Mouse (Mus musculus) left cerebral cortex, adult 18-20 months (tissue): ENCODE results near the gene Trafd1. TPM values are rescaled to one million over a fixed set of nuclear protein-coding genes. Genes with fewer than 3 reads are reported as not detected.

Source experiments
- DNase-seq, 2 experiments: peaks; one replicate each; pipeline ENCODE4 v3.0.0; 2021 to 2022; ENCODE audit warnings: low spot score in 2 of 2, mixed read lengths in 1 of 2
- total RNA-seq, 2 experiments: library from RNA; stranded (reverse); gene quantifications; 2 replicates each; pipeline ENCODE4 v1.2.3; 2021

Trafd1 gene
- total RNA-seq, 2 experiments from 2014 or later = 79.9 to 84.4 TPM

GRCm38 (mm10) chr5:121386120-121386909 is 883 bp upstream of the Trafd1 start:
- DNase-seq = peak; percentile 24 to 50

- DNase-seq = peak; percentile 43 to 59
Measured at GRCm38 (mm10) chr5:121384757-121385460, 523 bp downstream of the Trafd1 start.

- no peak for DNase-seq
Measured at GRCm38 (mm10) chr5:121383857-121384756, 1.3 kb downstream of the Trafd1 start.

DNA sequence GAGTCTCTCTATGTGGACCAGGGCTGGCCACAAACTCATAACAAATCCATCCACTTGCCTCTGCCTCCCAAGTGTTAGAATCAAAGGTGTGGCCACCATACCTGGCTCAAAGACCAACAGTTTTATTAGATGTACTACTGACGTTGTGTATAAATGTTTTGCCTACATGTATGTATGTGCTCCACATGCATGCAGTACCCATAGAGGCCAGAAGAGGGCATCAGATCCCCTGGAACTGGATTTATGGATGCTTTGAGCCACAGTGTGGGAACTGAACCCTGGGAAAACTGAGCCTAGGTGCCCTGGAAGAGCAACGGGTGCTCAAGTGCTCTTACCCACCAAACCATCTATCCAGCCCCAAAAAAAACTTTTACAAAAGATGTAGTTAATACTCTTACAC is 4.7 kb downstream of the Trafd1 start:
- DNase-seq = no peak

DNA sequence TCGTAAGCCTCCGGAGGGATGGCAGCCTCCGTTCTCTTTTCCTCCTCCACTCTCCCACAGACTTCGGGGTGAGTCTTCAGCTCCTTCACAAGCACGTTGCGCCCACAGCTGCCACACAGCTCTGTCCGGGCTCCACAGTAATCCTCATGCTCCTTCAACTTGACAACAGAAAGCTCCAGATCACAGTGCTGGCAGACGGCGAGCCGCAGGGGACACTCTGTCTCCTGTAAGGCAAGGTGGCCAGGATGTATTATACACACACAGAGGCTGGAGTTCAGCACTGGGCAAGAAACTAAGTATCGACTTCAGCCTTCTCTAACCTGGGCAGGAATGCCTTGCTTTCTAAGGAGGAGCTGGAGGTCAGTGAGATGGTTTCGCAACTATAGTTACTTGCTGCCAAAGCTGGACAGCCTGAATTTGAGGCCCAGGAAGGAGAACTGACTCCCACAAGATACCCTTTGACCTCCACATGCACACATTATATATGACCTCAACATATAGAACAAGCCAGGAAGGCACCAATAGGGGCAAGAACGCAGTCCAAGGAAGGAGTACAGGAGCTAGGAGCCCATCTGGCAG is 6.7 kb downstream of the Trafd1 start:
- peak; percentile 33 to 49 for DNase-seq

DNA sequence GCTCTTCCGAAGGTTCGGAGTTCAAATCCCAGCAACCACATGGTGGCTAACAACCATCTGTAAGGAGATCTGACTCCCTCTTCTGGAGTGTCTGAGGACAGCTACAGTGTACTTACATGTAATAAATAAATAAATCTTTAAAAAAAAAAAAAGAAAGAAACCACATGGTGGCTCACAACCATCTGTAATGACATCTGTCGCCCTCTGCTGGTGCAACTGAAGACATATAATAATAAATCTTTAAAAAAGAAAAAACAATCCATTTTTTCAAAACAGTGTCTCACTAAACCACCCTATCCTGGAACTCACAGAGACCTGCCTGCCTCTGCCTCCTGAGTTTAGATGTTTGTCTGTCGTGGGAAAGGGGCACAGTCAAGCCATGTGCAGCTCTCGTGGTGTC is 8.5 kb downstream of the Trafd1 start:
- peak; percentile 44 to 51 for DNase-seq

DNA sequence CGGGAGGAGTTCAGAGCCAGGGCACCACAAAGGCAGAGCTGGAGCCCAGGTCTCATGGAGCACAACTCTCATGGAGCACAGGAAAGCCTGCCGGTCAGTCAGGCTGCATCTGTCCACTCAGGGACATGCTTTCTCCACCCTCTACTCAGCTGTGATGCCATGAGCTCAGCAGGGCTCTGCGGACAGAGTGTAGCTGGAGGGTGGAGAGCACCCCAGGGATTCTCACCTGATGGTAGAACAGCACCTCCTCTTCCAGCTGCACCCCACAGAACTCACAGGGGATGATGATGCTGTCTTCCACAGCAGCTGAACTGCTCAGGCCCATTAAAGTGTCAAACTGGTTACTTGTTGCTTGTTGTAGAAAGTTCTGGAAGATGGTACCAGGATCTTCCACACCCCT is 10.6 kb downstream of the Trafd1 start:
- DNase-seq = no peak

GRCm38 (mm10) chr5:121371712-121372111 is 13.7 kb downstream of the Trafd1 start:
- DNase-seq = no peak

DNA sequence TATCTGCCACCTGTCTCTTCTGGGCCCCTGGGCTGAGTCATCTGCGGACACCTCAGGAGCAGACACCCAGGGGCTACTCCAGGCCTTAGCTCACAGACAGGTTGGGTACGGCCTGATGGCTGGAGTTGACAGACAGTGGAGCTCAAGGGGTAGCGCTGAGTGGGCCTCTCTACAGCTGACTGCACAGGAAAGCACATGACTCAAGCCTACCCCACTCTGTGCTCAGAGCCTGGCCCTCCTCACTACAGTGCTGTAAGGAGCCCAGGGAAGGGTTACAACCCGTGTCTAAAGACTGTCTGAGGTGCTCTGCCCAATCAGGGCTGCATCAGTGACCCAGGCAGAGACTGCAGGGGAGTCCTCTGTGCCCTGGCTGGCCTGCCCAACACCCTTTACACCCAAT is 18.2 kb downstream of the Trafd1 start:
- DNase-seq = no peak

DNA sequence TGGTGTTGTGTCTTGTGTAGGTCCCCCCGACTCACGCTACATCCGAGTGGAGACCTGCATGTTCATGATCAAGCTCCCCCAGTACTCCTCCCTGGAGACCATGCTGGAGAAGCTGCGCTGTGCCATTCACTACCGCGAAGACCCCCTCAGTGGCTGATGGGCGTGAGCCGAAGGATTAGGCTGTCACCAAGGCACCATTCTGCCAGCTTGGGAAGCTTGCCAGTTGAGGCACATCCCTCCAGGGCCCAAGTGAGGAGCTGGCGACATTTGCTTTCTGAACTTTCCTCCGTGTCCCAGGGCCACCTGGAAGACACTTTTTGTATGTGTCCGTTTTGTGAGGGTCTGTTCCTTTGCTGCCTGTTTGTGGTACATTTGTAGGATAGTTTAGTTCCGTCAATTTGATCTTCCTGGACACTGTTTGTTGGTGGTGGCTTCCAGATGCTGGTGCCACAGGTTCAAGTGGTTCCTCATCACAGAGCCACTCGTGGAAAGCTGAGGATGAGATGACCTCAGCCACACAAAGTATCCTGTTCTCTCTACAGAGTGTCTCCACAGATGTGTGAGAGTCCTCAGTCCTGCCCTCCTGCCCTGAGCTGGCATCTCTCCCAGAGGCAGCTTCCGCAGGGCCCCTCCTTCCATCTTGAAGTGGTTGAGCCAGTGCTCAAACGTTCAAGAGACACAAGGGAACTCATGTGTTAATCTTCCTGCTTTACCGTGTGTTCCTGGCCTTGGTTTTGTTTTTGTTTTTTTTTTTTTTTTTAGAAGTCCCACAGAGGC is 18.8 kb downstream of the Trafd1 start:
- DNase-seq = no peak

- DNase-seq = no peak
Measured at GRCm38 (mm10) chr5:121363441-121363840, 22.0 kb downstream of the Trafd1 start.

GRCm38 (mm10) chr5:121361696-121362095 is 23.7 kb downstream of the Trafd1 start:
- no peak for DNase-seq

DNA sequence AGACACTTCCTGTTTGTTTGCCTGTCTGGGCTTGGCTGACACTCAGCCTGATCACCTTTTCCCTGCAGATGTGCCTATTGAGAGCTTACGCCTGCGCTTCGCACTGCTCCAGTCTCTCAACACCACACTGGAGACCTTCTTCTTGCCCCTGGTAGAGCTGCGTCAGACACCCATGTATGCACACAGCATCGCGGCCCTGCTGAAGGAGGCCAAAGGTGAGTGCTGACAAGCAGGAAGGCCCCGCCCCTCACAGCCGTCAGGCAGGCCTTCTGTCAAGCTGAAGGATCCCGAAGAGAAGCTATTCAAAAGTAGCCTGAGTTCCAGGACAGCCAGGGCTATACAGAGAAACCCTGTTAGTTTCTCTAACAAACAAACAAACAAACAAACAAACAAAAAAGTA is 26.2 kb downstream of the Trafd1 start:
- no peak for DNase-seq

DNA sequence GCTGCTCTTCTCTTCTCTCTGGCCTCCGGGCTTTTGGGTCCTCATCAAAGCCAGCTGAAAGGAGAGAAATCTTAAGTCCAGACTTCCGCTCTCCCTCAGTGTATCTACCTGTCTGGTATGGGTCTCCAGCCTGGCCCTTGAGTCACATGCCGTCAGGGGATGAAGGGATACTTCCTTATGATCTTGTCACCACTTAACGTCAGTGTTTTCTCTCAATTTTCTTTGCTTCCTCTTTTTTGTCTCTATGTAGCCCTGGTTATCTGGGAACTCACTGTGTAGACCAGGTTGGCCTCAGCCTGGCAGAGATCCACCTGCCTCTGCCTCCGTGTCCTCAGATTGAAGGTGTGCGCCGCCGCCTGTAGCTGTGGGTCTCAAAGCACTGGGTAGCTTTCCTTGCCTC is 41.4 kb downstream of the Trafd1 start:
- DNase-seq = no peak

DNA sequence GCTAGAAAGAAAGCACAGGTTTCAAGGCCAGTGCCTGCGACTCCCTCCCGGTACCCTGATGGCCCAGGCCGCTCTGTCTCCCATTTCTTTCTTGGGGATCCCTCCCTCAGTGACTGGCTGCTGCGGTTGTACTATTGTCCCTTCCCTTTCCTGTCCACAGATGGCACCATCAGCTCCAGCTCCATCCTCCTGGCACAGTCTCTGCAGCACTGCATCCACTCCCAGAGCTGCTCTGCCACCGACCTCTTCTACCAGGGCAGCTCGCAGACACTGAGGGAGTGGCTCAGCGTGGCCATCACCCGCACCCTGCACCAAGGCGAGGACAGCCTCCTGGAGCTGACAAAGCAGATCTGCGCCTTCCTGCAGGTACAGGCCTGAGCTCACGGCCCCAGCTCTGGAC is 42.9 kb downstream of the Trafd1 start:
- DNase-seq = no peak

- DNase-seq = no peak
Measured at GRCm38 (mm10) chr5:121340965-121341473, 44.4 kb downstream of the Trafd1 start.

DNA sequence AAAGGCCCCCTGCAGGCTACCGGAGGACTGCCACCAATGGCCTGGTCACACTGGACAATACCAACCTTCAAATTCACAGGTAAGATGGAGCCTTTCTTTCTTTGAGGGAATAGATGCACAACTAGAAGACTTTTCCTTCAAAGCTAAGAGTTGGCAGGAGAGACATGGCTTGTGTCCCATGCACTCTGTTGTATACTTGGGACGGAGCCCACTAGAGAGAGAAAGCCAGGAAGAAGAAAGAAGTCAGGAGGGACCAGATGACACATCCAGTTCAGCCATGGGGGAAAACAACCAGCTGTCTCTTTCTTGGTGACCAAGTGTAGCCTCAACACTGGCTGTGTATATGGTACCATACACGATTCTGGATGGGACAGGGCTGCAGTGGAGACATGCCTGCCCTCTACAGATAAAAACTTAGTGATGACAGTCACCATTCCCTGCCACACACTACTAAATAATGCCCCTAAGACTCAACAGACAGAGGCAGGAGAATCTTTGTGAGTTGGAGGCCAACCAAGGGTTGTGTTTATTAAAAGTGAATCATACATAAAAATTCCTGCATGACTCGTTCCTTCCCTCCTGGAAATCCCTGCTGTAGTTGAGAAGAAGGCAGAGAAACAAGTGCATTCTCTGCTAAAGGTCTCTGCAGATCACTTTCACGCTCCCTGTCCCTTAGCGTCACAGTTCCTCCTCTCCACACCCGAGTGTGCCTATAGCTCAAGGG is 45.8 kb downstream of the Trafd1 start:
- no peak for DNase-seq

DNA sequence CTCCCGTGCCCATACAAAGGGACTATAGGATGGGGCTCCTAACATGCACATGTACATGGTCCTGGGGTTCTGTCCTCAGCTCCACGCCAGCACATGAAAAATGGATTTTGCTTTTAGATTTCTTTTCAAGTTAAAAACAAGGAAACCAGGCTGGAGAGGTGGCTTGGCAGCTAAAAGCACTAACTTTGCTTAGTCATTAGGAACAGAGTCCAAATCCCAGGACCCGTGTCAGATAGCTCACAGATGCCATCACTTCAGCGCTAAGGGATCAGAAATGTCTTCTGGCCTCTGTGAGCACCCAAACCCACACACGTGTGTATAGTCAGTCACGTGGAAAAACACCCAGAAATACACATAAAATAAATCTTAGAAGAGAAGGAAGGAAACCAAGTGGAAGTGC is 48.7 kb downstream of the Trafd1 start:
- no peak for DNase-seq

- DNase-seq = no peak
Measured at GRCm38 (mm10) chr5:121336009-121336408, 49.4 kb downstream of the Trafd1 start.

DNA sequence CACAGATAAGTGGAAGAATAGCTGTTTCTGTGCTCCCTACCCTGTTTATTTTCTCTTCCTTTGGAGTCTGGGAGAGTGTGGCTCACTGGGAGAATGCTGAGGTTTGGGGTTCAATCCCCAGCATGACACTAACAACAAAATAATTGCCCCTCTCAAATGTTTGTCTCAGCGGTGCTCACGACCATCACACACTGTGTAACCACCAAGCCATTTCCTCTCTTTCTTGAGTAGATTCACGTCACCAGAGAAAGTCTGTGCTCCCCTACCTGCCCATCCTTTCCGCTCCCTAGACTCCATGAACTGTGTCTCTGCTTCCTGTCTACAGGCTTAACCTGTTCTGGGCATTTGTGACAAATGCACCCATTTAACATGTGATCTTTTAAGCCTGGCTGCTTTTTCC is 50.0 kb downstream of the Trafd1 start:
- no peak for DNase-seq
